Mouse (Mus musculus) testis, adult 2 months (tissue): Measurements from ENCODE around the gene Gpatch2l.

Experiments used
- CTCF ChIP-seq: fragments of 200-500 bp; IDR thresholded peaks from 2 replicates; pipeline ENCODE4 v1.5.1; 2012; ENCODE audit warnings: low read depth, mild to moderate bottlenecking, inconsistent platforms, low read length, moderate library complexity; ENCODE audit not compliant: control insufficient read depth, insufficient read depth, insufficient replicate concordance
- POLR2A ChIP-seq: fragments of 200-500 bp; IDR thresholded peaks from 2 replicates; pipeline ENCODE4 v1.6.1; 2012; ENCODE audit warnings: low read depth, mild to moderate bottlenecking, inconsistent platforms, low read length, moderate library complexity; ENCODE audit not compliant: control insufficient read depth

- TF ChIP-seq CTCF (no peak), POLR2A (no peak)
Observed at GRCm38 (mm10) chr12:86297450-86297849, 55.8 kb downstream of the Gpatch2l start.
